Mouse (Mus musculus) hindbrain, embryonic 16.5 days (tissue): Measurements from ENCODE around the gene Tcte1. TPM values are rescaled to one million over a fixed set of nuclear protein-coding genes. Genes with fewer than 3 reads are reported as not detected.
A peak's percentile ranks its signal among the peaks of the same experiment; 100 is the strongest.

Experiments used
- ATAC-seq: fragments of 200-750 bp; cut with Nextera tagmentation; 2 replicates; pipeline ENCODE4 v1.8.0; 2017; ENCODE audit warnings: moderate TSS enrichment, moderate library complexity
- H3K27ac ChIP-seq: fragments of 300-500 bp; sonication (generic); 2 replicates; pipeline ENCODE4 v1.5.1; 2014; ENCODE audit warnings: low read depth, mild to moderate bottlenecking, control low read depth, low read length, moderate library complexity
- H3K27me3 ChIP-seq: fragments of 300-500 bp; sonication (generic); replicated peaks from 2 replicates; pipeline ENCODE4 v1.6.1; 2014; ENCODE audit warnings: low read length; ENCODE audit not compliant: control insufficient read depth, insufficient read depth
- H3K36me3 ChIP-seq: fragments of 300-500 bp; sonication (generic); 2 replicates; pipeline ENCODE4 v1.6.1; 2014; ENCODE audit warnings: mild to moderate bottlenecking, low read length, moderate library complexity, mixed read lengths; ENCODE audit not compliant: control insufficient read depth, insufficient read depth
- H3K4me1 ChIP-seq: fragments of 300-500 bp; sonication (generic); 2 replicates; pipeline ENCODE4 v1.6.1; 2014; ENCODE audit warnings: low read depth, low read length; ENCODE audit not compliant: control insufficient read depth, insufficient read depth
- H3K4me2 ChIP-seq: fragments of 300-500 bp; sonication (generic); 2 replicates; pipeline ENCODE4 v1.6.1; 2014; ENCODE audit warnings: mild to moderate bottlenecking, low read length, control low read depth, moderate library complexity
- H3K4me3 ChIP-seq: fragments of 300-500 bp; sonication (generic); 2 replicates; pipeline ENCODE4 v1.5.1; 2014; ENCODE audit warnings: mild to moderate bottlenecking, low read length, control low read depth, moderate library complexity
- H3K9ac ChIP-seq: fragments of 300-500 bp; sonication (generic); 2 replicates; pipeline ENCODE4 v1.6.1; 2014; ENCODE audit warnings: low read depth, mild to moderate bottlenecking, control low read depth, low read length, moderate library complexity
- H3K9me3 ChIP-seq: fragments of 300-500 bp; sonication (generic); 2 replicates; pipeline ENCODE4 v1.6.1; 2014; ENCODE audit warnings: mild to moderate bottlenecking, low read length, moderate library complexity; ENCODE audit not compliant: control insufficient read depth
- WGBS: fragments of 180-500 bp; shearing (Covaris S2); extraction: QIAGEN DNeasy Blood & Tissue Kit; methylation state at CpG from one replicate; pipeline ENCODE4 v1.1.7; 2014; 5-methylcytosine and 5-hydroxymethylcytosine counted together
- polyA plus RNA-seq: library from polyadenylated mRNA; unstranded; fragments of >200 nt; fragmentation: Nextera tagmentation; extraction: Ambion mirVana; gene quantifications from 2 replicates; pipeline ENCODE4 v1.2.1, GENCODE M21; 2015

Gene Tcte1
- polyA plus RNA-seq, 1 experiment from 2014 or later = 6.3 TPM

DNA sequence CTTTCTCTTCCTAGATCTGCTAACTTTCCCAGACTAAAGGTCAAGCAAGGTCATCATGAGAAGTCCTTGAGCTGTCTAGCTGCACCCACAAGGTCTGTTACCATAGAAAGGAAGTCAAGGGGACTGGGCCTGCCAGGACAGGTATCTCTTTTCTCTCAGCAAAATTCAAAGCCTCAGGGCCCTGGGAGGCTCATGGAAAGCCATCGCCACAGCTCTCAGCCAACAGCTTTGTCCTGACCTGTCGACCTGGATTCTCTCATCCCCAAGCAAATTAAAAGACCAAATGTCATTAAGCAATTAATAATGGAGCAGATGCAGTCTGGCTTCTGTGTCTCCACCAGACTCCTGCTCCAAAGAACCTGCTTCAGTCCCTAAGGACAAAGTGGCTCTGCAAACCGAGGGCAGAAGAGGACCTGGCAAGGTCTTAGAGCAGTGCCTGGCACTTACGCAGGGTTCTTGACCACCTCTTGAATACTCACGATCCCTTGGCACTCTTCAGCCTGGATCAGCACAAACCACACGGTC, 17.2 kb upstream of the Tcte1 start:
- Histone ChIP-seq H3K36me3 (peaks cover 13% of the 10 kb centered on the region), H3K27ac (no peak overlapping the region), H3K4me1 (peaks cover 7% of the 10 kb centered on the region), H3K27me3 (no peaks in the 10 kb centered on the region), H3K9ac (no peak overlapping the region), H3K9me3 (no peaks in the 10 kb centered on the region), H3K4me3 (no peak overlapping the region), H3K4me2 (no peak overlapping the region)
- 0 out of 2 replicates have a peak, but pooled peaks have one; percentile 3 for ATAC-seq
- WGBS = 75% methylated on average over 6 of the region's 6 CpGs

DNA sequence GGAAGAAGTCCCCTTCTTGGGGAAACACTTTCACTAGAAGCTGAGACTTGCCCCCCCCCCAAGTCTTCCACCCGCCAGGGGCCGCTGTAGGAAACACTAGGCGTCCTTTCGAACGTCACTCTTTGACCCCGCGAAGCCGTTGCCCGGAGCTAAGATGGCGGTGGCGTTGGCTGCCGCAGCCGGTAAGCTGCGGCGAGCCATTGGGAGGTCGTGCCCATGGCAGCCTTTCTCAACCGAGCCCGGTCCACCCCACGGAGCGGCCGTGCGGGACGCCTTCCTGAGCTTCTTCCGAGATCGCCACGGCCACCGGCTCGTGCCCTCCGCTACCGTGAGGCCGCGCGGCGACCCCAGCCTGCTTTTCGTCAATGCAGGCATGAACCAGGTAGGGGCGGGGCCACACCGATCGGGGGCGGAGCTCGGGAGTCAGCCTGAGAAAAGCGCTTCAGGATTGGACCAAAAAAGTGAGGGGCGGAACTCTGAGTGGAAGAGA, 16.5 kb upstream of the Tcte1 start, which contains the start of gene Aars2:
Gene Aars2, plus strand, starts transcription at position 142 of the 490 bp plus-strand sequence.
- no peaks in the 10 kb centered on the region for H3K27me3 ChIP-seq

DNA sequence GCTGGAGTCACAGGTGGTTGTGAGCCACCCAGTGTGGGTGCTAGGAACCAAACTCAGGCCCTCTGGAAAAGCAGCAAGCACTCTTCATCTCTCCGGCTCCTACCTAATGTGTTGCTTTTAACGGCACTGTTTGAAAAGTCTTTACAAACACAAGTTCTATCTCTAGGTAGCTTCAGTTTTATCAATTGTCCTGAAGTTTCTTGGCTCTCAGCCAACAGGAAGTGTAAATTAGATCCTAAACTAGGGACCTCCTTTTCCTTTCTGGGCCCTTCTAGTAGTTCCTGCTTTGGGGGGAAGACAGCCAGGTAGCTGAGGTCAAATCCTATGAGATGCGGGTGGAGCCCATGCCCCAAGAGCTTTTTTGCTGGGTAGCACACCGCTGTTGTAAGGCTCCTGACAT, 12.4 kb upstream of the Tcte1 start:
- WGBS = 92% methylated on average over 4 of the region's 4 CpGs
- H3K27ac ChIP-seq = no peak overlapping the region
- ATAC-seq = no peak
- no peaks in the 10 kb centered on the region for H3K27me3 ChIP-seq
- H3K9me3 ChIP-seq = no peaks in the 10 kb centered on the region
- H3K4me3 ChIP-seq = no peak overlapping the region
- no peak overlapping the region for H3K4me2 ChIP-seq
- H3K4me1 ChIP-seq = peaks cover 7% of the 10 kb centered on the region
- H3K9ac ChIP-seq = no peak overlapping the region
- H3K36me3 ChIP-seq = peaks cover 13% of the 10 kb centered on the region

More for the DNA sequence above, 16.5 kb upstream of the Tcte1 start, which contains the start of gene Aars2:
- H3K9me3 ChIP-seq = no peaks in the 10 kb centered on the region
- H3K36me3 ChIP-seq = peaks cover 13% of the 10 kb centered on the region
- peak within 1 kb of the TSS; percentile 97 for H3K27ac ChIP-seq
- peak within 1 kb of the TSS; percentile 90 for H3K9ac ChIP-seq
- H3K4me1 ChIP-seq = peaks cover 7% of the 10 kb centered on the region
- 1% methylated on average over 42 of the region's 42 CpGs for WGBS
- H3K4me2 ChIP-seq = peak within 1 kb of the TSS; percentile 49
- ATAC-seq = peak; percentile 95
- peak within 1 kb of the TSS; percentile 85 for H3K4me3 ChIP-seq

DNA sequence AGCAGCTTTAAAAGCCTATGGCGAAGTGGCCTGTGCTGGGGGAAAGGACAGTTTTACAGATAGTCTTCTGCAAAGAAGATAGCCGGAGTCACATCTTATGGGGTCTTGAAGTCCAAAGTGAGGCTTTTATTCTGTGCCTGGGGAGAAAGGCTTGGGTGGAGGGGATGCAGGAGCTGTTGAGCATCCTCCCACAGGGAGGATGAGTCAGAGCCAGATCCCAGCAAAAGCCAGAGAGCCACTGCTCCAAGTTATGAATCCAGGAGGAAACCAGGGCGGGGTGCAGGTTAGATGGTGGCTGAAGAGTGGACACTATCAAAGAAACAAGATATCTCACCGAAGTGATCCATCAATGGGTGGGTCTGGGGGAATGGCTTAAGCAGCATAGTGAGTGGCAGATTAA, 11.5 kb upstream of the Tcte1 start:
- H3K27me3 ChIP-seq = no peaks in the 10 kb centered on the region
- H3K36me3 ChIP-seq = peaks cover 13% of the 10 kb centered on the region
- H3K27ac ChIP-seq = no peak overlapping the region
- peaks cover 7% of the 10 kb centered on the region for H3K4me1 ChIP-seq
- no peak overlapping the region for H3K4me3 ChIP-seq
- H3K4me2 ChIP-seq = no peak overlapping the region
- H3K9me3 ChIP-seq = no peaks in the 10 kb centered on the region
- no peak for ATAC-seq
- WGBS = 95% methylated on average over 4 of the region's 4 CpGs
- H3K9ac ChIP-seq = no peak overlapping the region

DNA sequence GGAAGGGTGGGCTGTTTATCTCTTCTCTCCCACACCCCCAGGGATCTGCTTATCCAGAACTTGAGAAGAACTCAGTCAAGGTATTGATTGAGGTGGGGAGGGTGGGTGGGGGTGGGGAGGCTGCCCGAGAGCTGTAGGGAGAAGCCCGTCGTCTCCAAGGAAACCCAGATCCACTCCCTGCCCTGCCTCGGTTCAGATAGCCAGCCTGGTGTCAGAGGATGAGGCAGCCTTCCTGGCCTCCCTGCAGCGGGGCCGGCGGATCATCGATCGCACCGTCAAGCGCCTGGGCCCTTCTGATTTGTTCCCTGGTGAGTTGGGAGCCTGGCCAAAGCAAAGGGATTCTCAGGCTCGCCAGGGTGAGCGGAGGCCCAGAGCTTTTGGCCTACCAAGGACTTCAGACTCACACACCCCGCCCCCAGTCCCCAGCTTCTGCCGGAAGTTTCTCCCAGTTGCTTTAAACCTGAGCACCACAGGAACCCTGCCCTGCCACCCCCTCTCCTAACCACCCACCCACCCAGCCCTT, 8.0 kb upstream of the Tcte1 start:
- Histone ChIP-seq H3K36me3 (peaks cover 3% of the 10 kb centered on the region; the same call in 1 of the 2 replicates), H3K9me3 (no peaks in the 10 kb centered on the region), H3K4me3 (no peak overlapping the region), H3K4me1 (no peaks in the 10 kb centered on the region), H3K27me3 (no peaks in the 10 kb centered on the region), H3K27ac (no peak overlapping the region), H3K4me2 (no peak overlapping the region), H3K9ac (no peak overlapping the region)
- 52% methylated on average over 15 of the region's 15 CpGs for WGBS
- ATAC-seq = no peak

DNA sequence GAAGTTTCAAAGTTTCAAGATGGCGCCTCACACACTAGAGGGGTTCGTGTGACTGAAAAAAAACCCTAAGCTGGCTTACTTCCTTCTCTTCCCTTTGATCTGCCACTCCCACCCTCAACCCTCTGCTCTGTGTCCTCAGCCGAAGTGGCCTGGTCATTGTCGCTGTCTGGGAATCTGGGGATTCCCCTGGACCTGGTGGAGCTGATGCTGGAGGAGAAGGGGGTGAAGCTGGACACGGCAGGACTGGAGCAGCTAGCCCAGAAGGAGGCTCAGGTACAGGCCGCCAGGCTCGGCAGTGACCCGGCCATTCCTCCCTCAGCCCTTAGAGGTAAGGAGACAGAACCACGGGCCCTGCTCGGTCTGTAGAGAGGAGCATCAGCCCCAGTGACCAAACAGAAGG, 7.4 kb upstream of the Tcte1 start:
- Histone ChIP-seq H3K9me3 (no peaks in the 10 kb centered on the region), H3K9ac (no peak overlapping the region), H3K4me1 (no peaks in the 10 kb centered on the region), H3K4me2 (no peak overlapping the region), H3K27me3 (no peaks in the 10 kb centered on the region), H3K36me3 (peaks cover 5% of the 10 kb centered on the region; the same call in 1 of the 2 replicates), H3K4me3 (no peak overlapping the region), H3K27ac (no peak overlapping the region)
- ATAC-seq = no peak
- WGBS = 86% methylated on average over 10 of the region's 10 CpGs

DNA sequence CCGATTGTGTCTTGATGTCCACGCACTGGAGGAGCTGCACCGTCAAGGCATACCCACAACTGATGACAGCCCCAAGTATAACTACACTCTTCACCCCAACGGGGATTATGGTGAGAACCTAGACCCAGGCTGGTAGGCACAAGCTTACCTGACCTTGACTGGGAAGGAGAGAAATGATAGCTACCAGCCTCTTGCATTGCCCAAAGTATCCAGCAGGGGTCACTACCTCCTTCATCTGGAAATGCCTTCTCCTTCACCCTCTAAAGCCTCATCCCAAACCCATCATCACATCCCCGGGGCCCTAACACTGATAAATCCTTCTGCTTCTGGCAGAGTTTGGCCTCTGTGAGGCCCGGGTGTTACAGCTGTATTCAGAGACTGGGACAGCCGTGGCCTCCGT, 6.7 kb upstream of the Tcte1 start:
- no peak overlapping the region for H3K4me3 ChIP-seq
- H3K9ac ChIP-seq = no peak overlapping the region
- no peaks in the 10 kb centered on the region for H3K27me3 ChIP-seq
- H3K27ac ChIP-seq = no peak overlapping the region
- H3K4me1 ChIP-seq = no peaks in the 10 kb centered on the region
- H3K36me3 ChIP-seq = peaks cover 5% of the 10 kb centered on the region; the same call in 1 of the 2 replicates
- no peaks in the 10 kb centered on the region for H3K9me3 ChIP-seq
- WGBS = 57% methylated on average over 8 of the region's 8 CpGs
- ATAC-seq = peak; percentile 40; the same call in 1 of the 2 replicates
- H3K4me2 ChIP-seq = no peak overlapping the region

DNA sequence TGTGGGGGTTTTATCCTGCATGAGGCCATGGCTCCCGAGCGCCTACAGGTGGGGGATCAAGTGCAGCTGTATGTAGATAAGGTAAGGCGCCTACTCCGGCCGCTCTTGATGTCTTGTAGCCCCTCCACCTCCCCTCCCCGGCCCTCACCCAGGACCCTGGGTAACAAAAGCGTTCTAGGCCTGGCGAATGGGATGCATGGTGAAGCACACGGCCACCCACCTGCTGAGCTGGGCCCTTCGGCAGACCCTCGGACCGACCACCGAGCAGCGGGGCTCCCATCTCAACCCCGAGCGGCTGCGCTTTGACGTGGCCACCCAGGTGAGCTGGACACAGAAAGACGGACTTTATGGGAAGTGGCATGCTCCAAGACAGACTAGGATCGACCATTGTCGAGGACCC, 6.1 kb upstream of the Tcte1 start:
- Histone ChIP-seq H3K9ac (no peak overlapping the region), H3K4me1 (no peaks in the 10 kb centered on the region), H3K4me2 (no peak overlapping the region), H3K27ac (no peak overlapping the region), H3K9me3 (no peaks in the 10 kb centered on the region), H3K27me3 (no peaks in the 10 kb centered on the region), H3K36me3 (peaks cover 5% of the 10 kb centered on the region; the same call in 1 of the 2 replicates), H3K4me3 (no peak overlapping the region)
- no peak for ATAC-seq
- 91% methylated on average over 21 of the region's 21 CpGs for WGBS

DNA sequence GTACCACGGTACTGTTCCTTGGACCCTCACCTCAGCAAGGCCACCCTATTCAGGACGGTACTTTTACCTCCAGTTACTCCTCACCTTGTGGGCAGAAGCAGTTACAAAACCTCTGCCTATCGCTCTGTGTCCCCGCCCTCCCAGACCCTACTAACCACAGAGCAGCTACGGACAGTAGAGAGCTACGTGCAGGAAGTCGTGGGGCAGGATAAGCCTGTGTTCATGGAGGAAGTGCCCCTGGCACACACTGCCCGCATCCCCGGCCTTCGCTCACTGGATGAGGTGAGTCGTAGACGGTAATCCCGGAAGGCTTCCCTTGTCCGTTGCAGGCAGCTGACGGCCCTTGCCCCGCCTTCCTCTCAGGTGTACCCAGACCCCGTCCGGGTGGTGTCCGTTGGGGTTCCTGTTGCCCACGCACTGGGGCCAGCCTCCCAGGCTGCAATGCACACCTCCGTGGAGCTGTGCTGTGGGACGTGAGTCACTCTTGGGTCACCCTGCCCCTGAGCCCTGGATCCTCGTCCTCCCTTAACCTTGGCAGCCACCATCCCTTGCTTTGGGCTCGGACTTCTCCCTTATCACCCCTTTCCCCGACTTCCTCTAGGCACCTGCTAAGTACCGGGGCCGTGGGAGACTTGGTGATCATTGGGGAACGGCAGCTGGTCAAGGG, 5.6 kb upstream of the Tcte1 start:
- Histone ChIP-seq H3K9me3 (no peaks in the 10 kb centered on the region), H3K27ac (no peak overlapping the region), H3K4me3 (no peak overlapping the region), H3K4me2 (no peak overlapping the region), H3K9ac (no peak overlapping the region), H3K36me3 (peaks cover 5% of the 10 kb centered on the region; the same call in 1 of the 2 replicates), H3K4me1 (peaks cover 5% of the 10 kb centered on the region), H3K27me3 (no peaks in the 10 kb centered on the region)
- WGBS = 93% methylated on average over 28 of the region's 28 CpGs
- no peak for ATAC-seq
